ENCODE assay signal across 8 mouse cellular contexts in genomic region chr9:59269728-59270127, GRCm38 (mm10). TPM values are rescaled to one million over a fixed set of nuclear protein-coding genes. Genes with fewer than 3 reads are reported as not detected.
DNase-seq lines count a peak whose midpoint lies in the region; ATAC-seq and TF ChIP-seq lines count a peak whose summit lies in the region.

No protein-coding gene starts in this region.

- no peak overlapping the region for H3K4me2 ChIP-seq in embryonic facial prominence, embryonic 15.5 days (replicated peaks)
- H3K4me2 ChIP-seq in lung, postnatal 0 days (replicated peaks; ENCODE audit: low read depth, low read length), result no peak overlapping the region

- WGBS in embryonic facial prominence, embryonic 15.5 days, result 25% methylated on average over 5 of the region's 5 CpGs
- WGBS in lung, postnatal 0 days, result 11% methylated on average over 5 of the region's 5 CpGs

- H3K27me3 ChIP-seq in embryonic facial prominence, embryonic 15.5 days, result no peaks in the 10 kb centered on the region
- H3K27me3 ChIP-seq in lung, postnatal 0 days (replicated peaks; ENCODE audit: insufficient read depth, low read length), result no peaks in the 10 kb centered on the region

- peak; percentile 89 for DNase-seq in 3T3-L1 (ENCODE audit: low read depth, low spot score)
- peak; percentile 77 for DNase-seq in R1 (ENCODE audit: low read depth, low spot score)
- DNase-seq in heart, postnatal 25 days (ENCODE audit: low spot score), result peak; percentile 40
- DNase-seq in layer of hippocampus, adult 2 months (ENCODE audit: low spot score in 2 of 2), result peak; percentile 42 to 62
- peak; percentile 94 for DNase-seq in lung, postnatal 0 days (ENCODE audit: low spot score)
- DNase-seq in right cerebral cortex, postnatal 25 days, result peak; percentile 45

- no peak for TF ChIP-seq EP300 in lung, postnatal 0 days (IDR thresholded peaks at IDR 0.05)

- H3K9ac ChIP-seq in embryonic facial prominence, embryonic 15.5 days, result no peak overlapping the region
- H3K9ac ChIP-seq in lung, postnatal 0 days (replicated peaks; ENCODE audit: low read depth), result no peak overlapping the region

- no peaks in the 10 kb centered on the region for H3K36me3 ChIP-seq in embryonic facial prominence, embryonic 15.5 days
- H3K36me3 ChIP-seq in lung, postnatal 0 days (ENCODE audit: insufficient read depth, low read length), result no peaks in the 10 kb centered on the region

- intact Hi-C loops in heart, postnatal 25 days (cut with DNase I), result loop anchor here (2.0 to 5.0 kb wide), 2 partner anchors 257 to 367 kb away; no protein-coding TSS in a partner anchor

- H3K4me1 ChIP-seq in embryonic facial prominence, embryonic 15.5 days, result 0 out of 2 replicates have a peak, but pooled peaks cover 5% of the 10 kb centered on the region
- H3K4me1 ChIP-seq in lung, postnatal 0 days (ENCODE audit: insufficient read depth, low read depth, low read length), result peaks cover 4% of the 10 kb centered on the region; the same call in 1 of the 2 replicates

- no peaks in the 10 kb centered on the region for H3K9me3 ChIP-seq in embryonic facial prominence, embryonic 15.5 days (replicated peaks)
- no peaks in the 10 kb centered on the region for H3K9me3 ChIP-seq in lung, postnatal 0 days (ENCODE audit: low read length)

- no peak overlapping the region for H3K4me3 ChIP-seq in embryonic facial prominence, embryonic 15.5 days (replicated peaks)
- no peak overlapping the region for H3K4me3 ChIP-seq in layer of hippocampus, adult 2 months
- no peak overlapping the region for H3K4me3 ChIP-seq in lung, postnatal 0 days (ENCODE audit: low read depth, low read length)

- peak; percentile 80 for TF ChIP-seq CTCF in layer of hippocampus, adult 2 months (conservative IDR thresholded peaks at IDR 0.05)
- TF ChIP-seq CTCF in lung, postnatal 0 days (IDR thresholded peaks at IDR 0.05), result peak; percentile 79

- H3K27ac ChIP-seq in embryonic facial prominence, embryonic 15.5 days (replicated peaks), result no peak overlapping the region
- H3K27ac ChIP-seq in layer of hippocampus, adult 2 months, result no peak overlapping the region
- no peak overlapping the region for H3K27ac ChIP-seq in lung, postnatal 0 days (ENCODE audit: low read length)

- peak; percentile 54; the same call in 1 of the 2 replicates for ATAC-seq in embryonic facial prominence, embryonic 15.5 days (ENCODE audit: insufficient number of reproducible peaks, low FRiP score, low TSS enrichment, low read depth)
- peak; percentile 49 for ATAC-seq in lung, postnatal 0 days
- ATAC-seq in erythroid progenitor cell, adult 5-6 weeks (replicated peaks; ENCODE audit: low FRiP score, poor library complexity, severe bottlenecking), result no peak

RNA-seq across cellular contexts. Expression of gene Adpgk, which starts 21.6 kb away (rescaled TPM):
- polyA plus RNA-seq in embryonic facial prominence, embryonic 15.5 days (2015; fragmentation: Nextera tagmentation; extraction: Ambion mirVana), result 41.2 and 45.7 TPM in 2 replicates
- 1 to 10 TPM; 7.5 to 8.3 TPM for total RNA-seq in heart, postnatal 25 days (2021)
- total RNA-seq in layer of hippocampus, adult 2 months (2021), result 10 to 100 TPM; 16.2 to 16.8 TPM
- polyA plus RNA-seq in lung, postnatal 0 days (2015; fragmentation: Nextera tagmentation; extraction: Ambion mirVana), result 26.6 and 26.7 TPM in 2 replicates
- total RNA-seq in erythroid progenitor cell, adult 5-6 weeks (2015; ENCODE audit: low replicate concordance), result 74.6 and 79.6 TPM in 2 replicates
- 35.3 and 57.7 TPM in 2 replicates for total RNA-seq in erythroid progenitor cell, adult 5-6 weeks (2017; ENCODE audit: low replicate concordance)

Comparison
In these comparisons a context has a peak if more than half of its experiments do, and no peak if none do; other contexts are left out.
1. DNase-seq: peak in every context shown above with its lines; median percentile 94 in lung, postnatal 0 days; 89 in 3T3-L1; 77 in R1; 52 in layer of hippocampus, adult 2 months; 45 in right cerebral cortex, postnatal 25 days; 40 in heart, postnatal 25 days.